Mouse (Mus musculus) forebrain, embryonic 12.5 days (tissue): Measurements from ENCODE around the gene Pkhd1. TPM values are rescaled to one million over a fixed set of nuclear protein-coding genes. Genes with fewer than 3 reads are reported as not detected.

Experiments used
- ATAC-seq: fragments of 200-750 bp; cut with Nextera tagmentation; 2 replicates; pipeline ENCODE4 v1.8.0; 2017; ENCODE audit warnings: moderate TSS enrichment; ENCODE audit not compliant: low FRiP score
- H3K27ac ChIP-seq: fragments of 300-500 bp; sonication (generic); 2 replicates; pipeline ENCODE4 v1.5.1; 2016; ENCODE audit warnings: mild to moderate bottlenecking
- H3K27me3 ChIP-seq: fragments of 300-500 bp; sonication (generic); 2 replicates; pipeline ENCODE4 v1.6.1; 2016; ENCODE audit warnings: mild to moderate bottlenecking
- H3K36me3 ChIP-seq: fragments of 300-500 bp; sonication (generic); replicated peaks from 2 replicates; pipeline ENCODE4 v1.6.1; 2016; ENCODE audit warnings: mild to moderate bottlenecking
- H3K4me1 ChIP-seq: fragments of 300-500 bp; sonication (generic); 2 replicates; pipeline ENCODE4 v1.6.1; 2016
- H3K4me2 ChIP-seq: fragments of 300-500 bp; sonication (generic); 2 replicates; pipeline ENCODE4 v1.6.1; 2016; ENCODE audit warnings: mild to moderate bottlenecking, moderate library complexity
- H3K4me3 ChIP-seq: fragments of 300-500 bp; sonication (generic); replicated peaks from 2 replicates; pipeline ENCODE4 v1.5.1; 2016; ENCODE audit warnings: mild to moderate bottlenecking
- H3K9ac ChIP-seq: fragments of 300-500 bp; sonication (generic); 2 replicates; pipeline ENCODE4 v1.6.1; 2016; ENCODE audit warnings: mild to moderate bottlenecking
- H3K9me3 ChIP-seq: fragments of 300-500 bp; sonication (generic); 2 replicates; pipeline ENCODE4 v1.6.1; 2016
- WGBS: fragments of 180-500 bp; shearing (Covaris S2); methylation state at CpG from one replicate; pipeline ENCODE4 v1.1.7; 2016; 5-methylcytosine and 5-hydroxymethylcytosine counted together
- polyA plus RNA-seq: library from polyadenylated mRNA; unstranded; fragments of >200 nt; fragmentation: Nextera tagmentation; extraction: Ambion mirVana; gene quantifications from 2 replicates; pipeline ENCODE4 v1.2.1, GENCODE M21; 2016

Gene Pkhd1
- polyA plus RNA-seq, 1 experiment from 2014 or later: 0.01 TPM

DNA sequence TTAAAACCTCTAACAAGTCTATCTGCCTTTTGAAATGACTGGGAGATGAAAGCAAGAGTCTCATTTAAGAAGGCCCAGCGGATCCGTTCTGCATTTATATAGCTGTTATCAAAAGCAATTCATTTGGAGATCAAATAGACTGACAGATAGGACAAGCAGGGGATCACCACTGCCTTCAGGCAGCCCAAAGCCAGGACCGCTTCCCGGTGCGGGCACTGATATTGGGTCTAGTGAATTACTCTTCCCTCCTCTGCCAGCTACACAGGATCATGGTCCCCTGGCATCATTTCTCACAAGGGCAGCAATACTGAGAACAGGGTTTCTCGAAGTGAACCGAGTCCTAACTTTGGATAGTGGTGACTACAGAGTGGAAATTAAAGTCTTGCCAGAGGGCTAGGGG, 582.6 kb downstream of the Pkhd1 start:
- Histone ChIP-seq H3K36me3 (no peaks in the 10 kb centered on the region), H3K27ac (no peak overlapping the region), H3K4me2 (no peak overlapping the region), H3K27me3 (no peaks in the 10 kb centered on the region), H3K4me1 (no peaks in the 10 kb centered on the region), H3K9me3 (no peaks in the 10 kb centered on the region), H3K4me3 (no peak overlapping the region), H3K9ac (no peak overlapping the region)
- ATAC-seq: no peak
- 83% methylated on average over 7 of the region's 7 CpGs for WGBS

- H3K27ac ChIP-seq: no peak overlapping the region
- H3K4me3 ChIP-seq: no peak overlapping the region
- H3K9ac ChIP-seq: no peak overlapping the region
- no peaks in the 10 kb centered on the region for H3K36me3 ChIP-seq
- 84% methylated on average over 8 of the region's 8 CpGs for WGBS
- ATAC-seq: no peak
- H3K27me3 ChIP-seq: no peaks in the 10 kb centered on the region
- no peaks in the 10 kb centered on the region for H3K9me3 ChIP-seq
- no peak overlapping the region for H3K4me2 ChIP-seq
- no peaks in the 10 kb centered on the region for H3K4me1 ChIP-seq
Observed at GRCm38 (mm10) chr1:20018198-20018925, 599.5 kb downstream of the Pkhd1 start.

DNA sequence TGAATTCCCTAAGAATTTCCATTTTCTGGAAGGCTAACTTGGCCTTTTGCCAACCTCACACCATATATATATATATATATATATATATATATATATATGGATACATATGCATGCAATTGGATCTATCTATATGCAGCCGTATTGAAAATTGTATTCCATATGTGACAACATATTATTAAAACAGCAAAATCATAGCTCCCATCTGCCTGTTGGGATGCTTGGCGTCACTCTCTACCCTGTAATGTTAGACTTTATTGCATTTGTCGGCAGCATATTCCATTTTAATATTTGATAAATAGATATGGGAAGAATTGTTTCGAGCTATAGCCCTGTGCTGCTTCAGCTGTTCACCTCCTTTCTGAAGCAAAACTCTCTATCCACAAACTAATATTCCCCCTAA, 600.2 kb downstream of the Pkhd1 start:
- no peaks in the 10 kb centered on the region for H3K9me3 ChIP-seq
- H3K4me3 ChIP-seq: no peak overlapping the region
- WGBS: 88% methylated on average over 4 of the region's 4 CpGs
- H3K9ac ChIP-seq: no peak overlapping the region
- no peaks in the 10 kb centered on the region for H3K4me1 ChIP-seq
- H3K27me3 ChIP-seq: no peaks in the 10 kb centered on the region
- H3K36me3 ChIP-seq: no peaks in the 10 kb centered on the region
- no peak overlapping the region for H3K4me2 ChIP-seq
- no peak overlapping the region for H3K27ac ChIP-seq
- ATAC-seq: no peak

Other genes starting within 250 kb of the Pkhd1 start
- gene Il17a, start 112.8 kb upstream of the Pkhd1 start, polyA plus RNA-seq: not detected in 2 replicates
- gene Il17f, start 172.6 kb upstream of the Pkhd1 start, polyA plus RNA-seq: 0.43 TPM in 1 of 2 replicates, not detected in the other
- 159 and 165 TPM in 2 replicates for gene Mcm3, start 202.2 kb upstream of the Pkhd1 start, polyA plus RNA-seq